ENCODE assay signal across 8 mouse cellular contexts in the genomic region with DNA sequence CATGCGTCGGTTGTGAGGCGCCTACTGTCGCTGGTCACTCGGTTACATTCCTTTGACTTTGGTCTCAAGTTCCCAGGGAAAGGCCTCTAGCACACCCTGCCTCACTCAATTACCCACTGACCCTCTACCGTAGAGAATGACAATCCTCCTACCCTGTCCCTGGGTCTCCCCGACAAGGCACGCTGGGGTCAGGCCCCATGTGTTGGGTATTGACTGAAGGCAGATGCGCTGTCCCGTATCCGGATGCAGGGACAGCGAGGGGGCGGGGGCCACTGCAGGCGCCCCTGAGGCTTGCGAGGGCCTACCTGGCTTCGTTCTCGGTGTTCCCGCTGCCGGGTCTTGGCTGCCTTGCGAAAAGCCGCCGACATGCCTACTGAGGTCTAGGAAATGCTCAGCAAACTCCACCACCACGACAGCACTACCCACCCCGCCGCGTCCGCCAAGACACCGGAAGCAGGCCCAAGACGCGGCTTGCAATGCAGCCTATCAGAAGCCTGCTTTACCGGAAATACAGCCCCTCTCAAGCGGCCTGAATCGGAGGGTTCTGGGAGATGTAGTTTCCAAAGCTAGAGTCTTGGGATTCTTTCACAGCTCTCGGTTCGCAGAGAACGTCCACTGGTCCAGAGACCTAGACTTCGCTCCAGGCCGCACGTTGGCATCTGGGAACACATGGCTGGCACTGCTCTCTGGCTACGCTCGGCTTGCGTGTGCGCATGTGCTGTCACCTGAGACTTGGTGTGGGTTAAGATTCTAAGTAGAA. TPM values are rescaled to one million over a fixed set of nuclear protein-coding genes. Genes with fewer than 3 reads are reported as not detected.
DNase-seq lines count a peak whose midpoint lies in the region; ATAC-seq and TF ChIP-seq lines count a peak whose summit lies in the region.

Gene Utp11, minus strand, starts transcription at position 466 of the 760 bp plus-strand sequence.

- TF ChIP-seq CTCF in cortical plate, adult 2 months (IDR thresholded peaks at IDR 0.05; ENCODE audit: extremely low read depth, insufficient read depth, low read length), result no peak

- DNase-seq in adrenal gland, adult 18-20 months (ENCODE audit: low spot score in 2 of 2), result peak; percentile 77 to 78
- peak; percentile 74 to 82 for DNase-seq in gastrocnemius, adult 8-10 months (ENCODE audit: low spot score in 2 of 2)
- peak; percentile 94 for DNase-seq in induced T-regulatory cell, adult 2 months (ENCODE audit: low read depth)
- DNase-seq in left cerebral cortex, adult 8-10 months (ENCODE audit: low spot score in 2 of 2), result peak; percentile 71 to 83
- peak; percentile 92 to 95 for DNase-seq in right cerebral cortex, postnatal 10 days (ENCODE audit: low spot score in 2 of 2)
- DNase-seq in urinary bladder, postnatal 36 days (ENCODE audit: low spot score in 2 of 2), result peak; percentile 75 to 86

- TF ChIP-seq POLR2A in cortical plate, adult 2 months (IDR thresholded peaks at IDR 0.05; ENCODE audit: extremely low read depth, insufficient read depth, low read length), result peak; percentile 64; the same call in 1 of the 2 replicates

- no peak within 1 kb of the TSS for H3K27ac ChIP-seq in cortical plate, adult 2 months (ENCODE audit: insufficient read depth, low read length)

- H3K4me1 ChIP-seq in cortical plate, adult 2 months (ENCODE audit: control insufficient read depth, insufficient read depth, low read length), result 0 out of 2 replicates have a peak, but pooled peaks cover 2% of the 10 kb centered on the region

- H3K4me3 ChIP-seq in cortical plate, adult 2 months (ENCODE audit: insufficient read depth, low read length), result peak within 1 kb of the TSS; percentile 81

- peak; percentile 93 for ATAC-seq in megakaryocyte, adult 5-6 weeks (ENCODE audit: poor library complexity, severe bottlenecking)

RNA-seq across cellular contexts. Expression of gene Utp11, which starts in this region (rescaled TPM):
- 10 to 100 TPM; 32.5 to 35.7 TPM for total RNA-seq in adrenal gland, adult 18-20 months (2021)
- polyA plus RNA-seq in cortical plate, adult 2 months (2012; rRNA removed), result 18.6 and 19.3 TPM in 2 replicates
- 10 to 100 TPM; 14.0 to 20.8 (median 18.7) TPM for total RNA-seq in gastrocnemius, adult 8-10 months (2022)
- 10 to 100 TPM; 13.2 to 16.9 (median 16.3) TPM for total RNA-seq in left cerebral cortex, adult 8-10 months (2022)
- 39.3 and 42.0 TPM in 2 replicates for total RNA-seq in megakaryocyte, adult 5-6 weeks (2015)
- 34.1 and 39.4 TPM in 2 replicates for total RNA-seq in megakaryocyte, adult 5-6 weeks (2017)
